Mouse (Mus musculus) embryo, embryonic 9.5 days (tissue): ENCODE data around the gene Pfkfb4.

Experiments used
- DNase-seq: peaks from one replicate; pipeline ENCODE4 v3.0.0-alpha.2; 2017; ENCODE audit errors: extremely low spot score

Gene Pfkfb4

GRCm38 (mm10) chr9:108996411-108996810 lies 4.8 kb downstream of the Pfkfb4 start:
- no peak for DNase-seq

GRCm38 (mm10) chr9:108998287-108999166 lies 6.9 kb downstream of the Pfkfb4 start:
- DNase-seq, result no peak

GRCm38 (mm10) chr9:108999167-108999526 lies 7.6 kb downstream of the Pfkfb4 start:
- no peak for DNase-seq

GRCm38 (mm10) chr9:109000726-109001125 lies 9.1 kb downstream of the Pfkfb4 start:
- DNase-seq, result peak; percentile 52

- DNase-seq, result peak; percentile 59
Measured at GRCm38 (mm10) chr9:109003201-109003600, 11.6 kb downstream of the Pfkfb4 start.

- no peak for DNase-seq
Measured at GRCm38 (mm10) chr9:109007025-109007780, 15.6 kb downstream of the Pfkfb4 start.

- no peak for DNase-seq
Measured at GRCm38 (mm10) chr9:109008081-109008480, 16.5 kb downstream of the Pfkfb4 start.

- no peak for DNase-seq
Measured at GRCm38 (mm10) chr9:109008994-109009635, 17.5 kb downstream of the Pfkfb4 start.

- DNase-seq, result no peak
Measured at GRCm38 (mm10) chr9:109009636-109010315, 18.2 kb downstream of the Pfkfb4 start.

GRCm38 (mm10) chr9:109010316-109010690 lies 18.7 kb downstream of the Pfkfb4 start:
- DNase-seq, result no peak

GRCm38 (mm10) chr9:109015397-109015796 lies 23.8 kb downstream of the Pfkfb4 start:
- DNase-seq, result no peak

GRCm38 (mm10) chr9:109016973-109017604 lies 25.5 kb downstream of the Pfkfb4 start:
- no peak for DNase-seq

- no peak for DNase-seq
Measured at GRCm38 (mm10) chr9:109021428-109021827, 29.9 kb downstream of the Pfkfb4 start.

- no peak for DNase-seq
Measured at GRCm38 (mm10) chr9:109022866-109023685, 31.5 kb downstream of the Pfkfb4 start.

GRCm38 (mm10) chr9:109027521-109027920 lies 35.9 kb downstream of the Pfkfb4 start:
- DNase-seq, result no peak

- DNase-seq, result no peak
Measured at GRCm38 (mm10) chr9:109028421-109028820, 36.8 kb downstream of the Pfkfb4 start.

GRCm38 (mm10) chr9:109028919-109029318 lies 37.3 kb downstream of the Pfkfb4 start:
- DNase-seq, result no peak

- DNase-seq, result no peak
Measured at GRCm38 (mm10) chr9:109030312-109030711, 38.7 kb downstream of the Pfkfb4 start.

- no peak for DNase-seq
Measured at GRCm38 (mm10) chr9:109031001-109031400, 39.4 kb downstream of the Pfkfb4 start.

- DNase-seq, result no peak
Measured at GRCm38 (mm10) chr9:109031686-109032085, 40.1 kb downstream of the Pfkfb4 start.
